Mouse (Mus musculus) cerebellum, adult 8-10 months (tissue): ENCODE data around the gene Il5.

Source experiments
- DNase-seq: peaks from one replicate; pipeline ENCODE4 v3.0.0; 2022

The Il5 gene

DNA sequence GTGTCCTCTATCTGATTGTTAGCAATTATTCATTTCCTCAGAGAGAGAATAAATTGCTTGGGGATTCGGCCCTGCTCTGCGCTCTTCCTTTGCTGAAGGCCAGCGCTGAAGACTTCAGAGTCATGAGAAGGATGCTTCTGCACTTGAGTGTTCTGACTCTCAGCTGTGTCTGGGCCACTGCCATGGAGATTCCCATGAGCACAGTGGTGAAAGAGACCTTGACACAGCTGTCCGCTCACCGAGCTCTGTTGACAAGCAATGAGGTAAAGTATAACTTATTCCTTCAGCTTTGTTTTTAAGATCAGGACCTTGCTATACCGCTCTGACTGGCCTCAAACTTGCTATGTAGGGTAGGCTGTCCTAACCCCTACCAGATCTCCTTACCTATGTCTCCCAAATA lies at the start of gene Il5:
TSS of gene Il5 (plus strand) at position 80 of the 400 bp plus-strand sequence.
- DNase-seq, result no peak

GRCm38 (mm10) chr11:53671414-53671813 lies 49.2 kb upstream of the Il5 start:
- no peak for DNase-seq

GRCm38 (mm10) chr11:53680141-53680540 lies 40.5 kb upstream of the Il5 start:
- no peak for DNase-seq

DNA sequence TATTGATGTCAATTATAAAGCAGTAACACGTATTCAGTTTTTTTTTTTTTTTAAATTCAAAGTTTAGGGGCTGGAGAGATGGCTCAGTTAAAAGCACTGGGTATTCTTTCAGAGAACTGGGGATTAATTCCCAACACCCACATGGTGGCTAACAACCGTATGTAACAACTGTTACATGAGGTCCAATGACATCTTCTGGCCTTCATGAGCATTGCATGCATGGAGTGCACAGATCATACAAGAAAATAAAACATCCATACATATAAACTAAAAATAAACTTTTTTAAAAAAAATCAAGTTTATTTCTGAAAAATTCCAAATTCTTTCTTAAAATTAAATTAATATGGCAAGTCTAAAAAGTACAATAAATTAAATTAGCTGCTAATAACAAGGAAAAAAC lies 38.9 kb upstream of the Il5 start:
- DNase-seq, result no peak

GRCm38 (mm10) chr11:53682170-53682569 lies 38.4 kb upstream of the Il5 start:
- no peak for DNase-seq

- DNase-seq, result no peak
These were observed 37.5 kb upstream of the Il5 start for GRCm38 (mm10) chr11:53682994-53683530.

- DNase-seq, result no peak
These were observed 28.6 kb upstream of the Il5 start for GRCm38 (mm10) chr11:53691979-53692378.

DNA sequence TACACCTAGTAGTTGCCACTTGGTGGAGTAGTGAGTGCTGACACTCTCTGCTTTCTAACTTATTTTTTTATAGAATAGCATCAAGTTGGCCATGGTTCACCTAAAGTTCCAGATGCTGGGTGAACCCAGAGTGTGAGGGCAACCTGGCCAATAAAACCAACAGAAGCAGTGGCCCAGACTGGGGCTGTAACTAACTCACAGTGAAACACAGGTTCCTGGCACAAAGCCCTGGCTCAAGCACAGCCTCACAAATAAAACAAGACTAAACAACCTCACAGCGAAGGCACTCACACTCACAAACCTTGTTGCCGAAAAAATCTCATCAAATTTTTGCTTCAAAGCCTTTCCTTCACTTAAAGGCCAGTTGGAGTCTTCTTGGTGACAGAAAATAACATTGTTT lies 22.1 kb upstream of the Il5 start:
- no peak for DNase-seq

DNA sequence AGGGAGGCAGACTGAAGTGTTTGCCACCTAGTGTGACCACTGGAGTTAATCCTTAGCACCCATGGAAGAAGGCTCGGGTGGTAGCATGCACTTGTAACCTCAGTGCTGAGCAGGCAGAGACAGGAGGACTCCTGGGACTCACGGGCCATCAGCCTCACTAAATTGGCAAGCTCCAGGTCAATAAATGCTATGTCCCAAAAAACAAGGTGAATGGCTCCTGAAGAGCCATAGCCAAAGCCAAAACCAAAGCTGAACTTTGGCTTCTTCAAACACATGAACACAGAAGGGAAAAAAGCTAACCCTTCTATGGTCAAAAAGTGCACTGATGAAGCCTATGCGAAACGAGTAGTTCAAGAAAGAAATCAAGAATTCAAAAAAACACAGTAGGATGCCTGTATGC lies 21.2 kb upstream of the Il5 start:
- DNase-seq, result no peak

- DNase-seq, result no peak
These were observed 14.2 kb upstream of the Il5 start for GRCm38 (mm10) chr11:53706236-53706933.

- DNase-seq, result peak; percentile 78
These were observed 13.5 kb upstream of the Il5 start, which contains the start of gene Rad50 for GRCm38 (mm10) chr11:53706934-53707717. Gene Rad50 (minus strand): TSS chr11:53707319.

- DNase-seq, result no peak
These were observed 12.9 kb upstream of the Il5 start for GRCm38 (mm10) chr11:53707718-53708009.

DNA sequence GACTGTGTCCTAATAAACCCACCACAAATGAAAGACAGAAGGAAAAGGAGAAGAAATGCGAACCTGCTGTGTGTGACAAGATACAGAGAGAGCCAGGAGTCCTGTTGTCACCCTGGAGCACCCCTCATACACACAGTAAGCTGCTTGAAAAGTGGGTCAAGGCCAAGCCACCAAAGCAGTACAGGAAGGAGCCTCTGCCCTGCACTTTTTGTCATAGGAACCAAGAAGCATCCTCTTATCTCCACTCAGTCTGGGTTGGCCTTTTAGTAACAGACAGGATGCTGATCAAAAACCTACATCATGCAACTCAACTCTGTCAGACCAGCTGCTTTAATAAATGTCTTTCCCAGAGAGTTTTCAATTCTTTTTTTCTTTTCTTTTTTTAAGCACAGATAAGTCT lies 893 bp upstream of the Il5 start:
- DNase-seq, result no peak

DNA sequence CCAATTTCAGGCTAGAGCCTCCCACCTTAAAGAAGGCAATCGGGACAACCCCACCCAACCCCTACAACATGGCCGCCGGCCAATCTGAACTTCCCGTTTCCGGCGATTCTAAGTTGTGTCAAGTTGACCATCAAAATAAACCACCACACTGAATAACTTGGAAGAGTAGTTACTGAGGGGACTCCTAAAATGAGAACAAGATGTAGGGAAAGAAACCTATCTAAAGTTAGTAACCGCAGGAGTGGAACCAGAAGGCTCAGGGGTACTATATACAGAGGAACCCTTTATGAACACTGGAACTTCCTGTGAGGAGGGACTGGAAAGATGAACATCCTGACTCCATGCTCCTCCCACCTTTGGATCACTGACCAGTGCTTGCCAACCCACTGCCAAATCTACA lies 10.9 kb downstream of the Il5 start:
- DNase-seq, result no peak

- DNase-seq, result no peak
These were observed 11.7 kb downstream of the Il5 start for GRCm38 (mm10) chr11:53732244-53732643.

DNA sequence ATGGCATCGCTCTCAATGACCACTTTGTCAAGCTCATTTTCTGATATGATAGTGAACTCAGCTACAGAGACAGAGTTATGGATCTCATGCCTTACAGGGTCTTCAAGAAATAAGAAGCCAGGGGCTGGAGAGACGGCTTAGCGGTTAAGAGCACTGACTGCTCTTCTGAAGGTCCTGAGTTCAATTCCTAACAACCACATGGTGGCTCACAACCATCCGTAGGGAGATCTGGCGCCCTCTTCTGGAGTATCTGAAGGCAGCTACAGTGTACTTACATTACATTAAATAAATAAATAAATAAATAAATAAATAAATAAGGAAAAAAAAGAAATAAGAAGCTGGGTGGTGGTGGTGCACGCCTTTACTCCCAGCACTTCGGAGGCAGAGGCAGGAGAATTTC lies 13.2 kb downstream of the Il5 start:
- no peak for DNase-seq

DNA sequence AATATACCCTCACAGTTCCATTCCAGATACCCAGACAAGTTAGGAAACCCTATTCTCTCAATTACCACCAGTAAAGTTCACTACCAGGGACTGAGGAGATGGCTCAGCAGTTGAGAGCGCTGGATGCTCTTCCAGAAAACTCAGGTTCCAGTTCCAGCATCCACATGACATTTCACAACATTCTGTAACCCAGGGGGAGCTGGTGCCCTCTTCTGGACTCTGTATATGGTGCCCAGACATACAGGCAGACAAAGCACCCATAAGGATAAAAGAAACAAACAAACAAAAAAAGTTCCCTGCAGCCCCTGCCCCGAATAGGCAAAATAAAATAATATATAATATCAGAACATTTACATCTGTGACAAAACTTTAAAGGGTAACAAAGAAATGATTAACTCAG lies 13.8 kb downstream of the Il5 start:
- DNase-seq, result no peak

GRCm38 (mm10) chr11:53734970-53735681 lies 14.5 kb downstream of the Il5 start:
- DNase-seq, result no peak

DNA sequence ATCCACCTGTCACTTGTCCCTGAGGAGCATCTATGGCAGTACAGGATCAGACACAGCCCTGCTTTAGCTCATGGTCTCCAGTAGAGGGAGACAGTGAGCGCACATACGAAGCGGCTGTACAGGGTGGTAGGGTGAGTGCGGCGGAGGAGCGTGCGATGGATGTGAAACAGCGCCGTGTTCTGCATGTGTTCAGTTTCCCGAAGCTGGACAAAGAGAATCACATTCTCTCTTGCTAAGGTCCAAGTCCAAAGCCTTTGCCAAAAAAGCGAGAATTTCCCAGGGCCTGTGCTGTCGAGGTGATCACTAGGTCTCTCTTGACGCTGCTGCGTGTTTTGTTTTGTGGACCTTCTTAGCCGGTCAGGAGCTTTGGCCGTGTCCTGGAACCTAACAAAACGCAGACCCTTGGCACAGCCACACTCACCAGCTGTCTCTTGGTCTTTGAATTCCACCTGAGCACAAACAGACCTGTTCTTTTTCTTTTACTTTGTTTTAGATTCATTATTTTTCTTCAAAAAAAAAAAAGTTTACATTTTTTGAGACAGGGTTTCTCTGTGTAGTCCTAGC lies 15.2 kb downstream of the Il5 start:
- peak; percentile 67 for DNase-seq

- peak; percentile 42 for DNase-seq
These were observed 16.4 kb downstream of the Il5 start for GRCm38 (mm10) chr11:53736771-53737572.

GRCm38 (mm10) chr11:53737573-53737946 lies 17.0 kb downstream of the Il5 start:
- peak; percentile 41 for DNase-seq

DNA sequence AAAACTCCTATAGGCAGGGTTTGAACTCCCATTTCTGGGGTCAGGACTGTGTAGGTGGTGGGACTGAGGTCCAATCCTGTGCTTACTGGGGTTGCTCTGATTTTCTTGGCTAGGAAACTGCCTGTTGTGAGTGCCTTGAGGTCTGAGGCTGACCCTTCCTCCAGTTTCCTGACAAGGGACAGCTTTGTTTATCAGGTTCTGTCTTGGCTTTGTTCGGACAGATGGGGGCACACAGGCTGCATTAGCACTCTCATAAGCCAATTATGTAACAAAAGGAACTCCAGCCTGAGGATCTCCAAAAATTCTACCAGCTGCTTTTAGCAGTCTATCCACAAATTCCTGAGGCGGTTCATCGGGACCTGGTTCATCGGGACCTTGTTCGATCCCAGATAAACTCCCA lies 21.8 kb downstream of the Il5 start:
- no peak for DNase-seq

DNA sequence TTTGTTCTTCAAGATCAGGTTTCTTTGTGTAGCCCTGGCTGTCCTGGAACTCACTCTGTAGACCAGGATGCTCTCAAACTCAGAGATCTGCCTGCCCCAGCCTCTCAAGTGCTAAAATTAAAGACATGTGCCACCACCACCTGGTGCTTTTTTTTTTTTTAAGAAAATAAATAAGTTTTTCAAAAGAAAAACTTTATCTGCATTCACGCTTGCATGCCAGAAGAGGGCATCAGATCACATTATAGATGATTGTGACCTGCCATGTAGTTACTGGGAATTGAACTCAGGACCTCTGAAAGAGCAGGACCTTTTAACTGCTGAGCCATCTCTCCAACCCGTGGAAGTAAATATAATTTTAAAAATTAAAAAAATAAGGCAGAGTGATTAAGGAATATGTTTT lies 24.7 kb downstream of the Il5 start:
- DNase-seq, result no peak
